Mouse (Mus musculus): ENCODE data around the gene Il3. TPM values are rescaled to one million over a fixed set of nuclear protein-coding genes. Genes with fewer than 3 reads are reported as not detected.
"Not testable (repeated sequence)": the region's sequence is repeated elsewhere in the genome, so short reads cannot be mapped to it uniquely, and the experiment has no call there.

Il3 gene
- polyA plus RNA-seq, 1 experiment from 2014 or later, result not detected

DNA sequence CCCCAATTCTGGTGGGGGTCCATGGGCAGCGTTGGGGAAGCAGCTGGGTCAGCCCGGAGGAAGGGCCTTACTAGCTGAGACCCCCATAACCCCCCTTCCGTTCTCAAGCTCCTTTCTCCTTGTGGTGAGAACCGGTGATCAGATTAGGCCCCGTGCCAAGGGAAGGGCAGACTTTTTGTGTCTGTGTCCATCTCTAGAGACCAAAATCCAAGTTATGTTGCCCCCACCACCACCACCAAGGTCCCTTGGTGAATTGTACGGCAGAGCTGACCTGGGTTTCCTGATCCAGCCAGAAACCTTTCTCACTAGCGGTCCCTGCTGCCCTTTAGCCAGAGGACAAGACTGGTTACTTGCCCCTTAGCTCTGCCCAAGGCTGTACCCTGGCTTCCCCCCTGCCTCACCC is 37.4 kb upstream of the Il3 start:
- no peaks in the 10 kb centered on the region for H3K36me3 ChIP-seq (ENCODE audit: control insufficient read depth, insufficient read depth, low read length)
- H3K4me2 ChIP-seq (ENCODE audit: low read depth, low read length), result peak overlapping the region; percentile 81
- peak overlapping the region; percentile 88 for H3K27ac ChIP-seq (ENCODE audit: low read depth, low read length)
- peak overlapping the region; percentile 50 for H3K4me3 ChIP-seq (ENCODE audit: low read depth, low read length)
- no peaks in the 10 kb centered on the region for H3K9me3 ChIP-seq (ENCODE audit: control insufficient read depth, low read length)
- no peaks in the 10 kb centered on the region for H3K27me3 ChIP-seq (ENCODE audit: control insufficient read depth, insufficient read depth, low read length)
- H3K9ac ChIP-seq (replicated peaks; ENCODE audit: low read depth, low read length), result peak overlapping the region; percentile 86
- ATAC-seq (ENCODE audit: low read depth), result no peak; the same call in 1 of the 2 replicates
- 1% methylated on average over 6 of the region's 7 CpGs for WGBS
- H3K4me1 ChIP-seq (ENCODE audit: control insufficient read depth, insufficient read depth, low read length), result peaks cover 29% of the 10 kb centered on the region

DNA sequence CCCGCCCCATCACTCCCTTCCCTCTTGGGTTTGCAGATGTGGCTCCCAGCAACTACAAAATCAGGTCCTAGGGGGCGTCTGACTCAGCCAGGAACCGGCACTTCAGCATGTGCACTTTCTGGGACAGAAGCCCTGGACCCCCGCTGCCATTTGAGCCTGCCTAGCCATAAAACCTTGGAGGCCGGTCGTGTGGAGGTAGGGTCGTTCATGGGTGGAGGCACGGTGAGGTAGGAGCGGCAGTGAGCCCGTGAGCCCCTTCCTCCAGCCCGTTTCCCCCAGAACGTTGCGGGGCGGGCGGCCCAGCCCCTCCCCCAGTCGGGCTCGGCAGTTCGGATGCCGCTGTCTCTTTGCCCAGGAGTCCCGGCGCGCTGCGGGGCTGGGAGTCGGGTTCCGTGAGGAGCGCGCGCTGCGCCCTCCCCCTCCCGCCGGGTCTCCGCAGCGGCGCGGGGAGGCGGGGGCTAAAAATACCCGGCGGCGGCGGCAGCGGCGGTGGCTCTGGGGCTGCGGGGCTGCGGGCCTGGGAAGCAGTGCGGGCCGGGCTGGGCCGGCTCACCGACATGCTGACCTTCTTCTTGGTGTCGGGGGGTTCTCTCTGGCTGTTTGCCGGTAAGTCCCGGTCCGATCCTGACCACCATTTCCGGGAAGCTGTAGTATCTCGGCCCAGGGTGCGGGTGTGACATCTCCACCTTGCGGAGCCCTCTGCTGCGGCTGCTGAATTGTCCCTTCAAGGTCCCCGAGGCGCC is 36.8 kb upstream of the Il3 start, which contains the start of gene Acsl6:
TSS of gene Acsl6 (plus strand) at position 71 of the 743 bp plus-strand sequence.
- peak; percentile 77 for ATAC-seq (ENCODE audit: low read depth)
- peak within 1 kb of the TSS; percentile 81 for H3K4me2 ChIP-seq (ENCODE audit: low read depth, low read length)
- no peaks in the 10 kb centered on the region for H3K36me3 ChIP-seq (ENCODE audit: control insufficient read depth, insufficient read depth, low read length)
- no peaks in the 10 kb centered on the region for H3K27me3 ChIP-seq (ENCODE audit: control insufficient read depth, insufficient read depth, low read length)
- H3K4me3 ChIP-seq (ENCODE audit: low read depth, low read length), result peak within 1 kb of the TSS; percentile 50
- H3K9me3 ChIP-seq (ENCODE audit: control insufficient read depth, low read length), result no peaks in the 10 kb centered on the region
- H3K9ac ChIP-seq (replicated peaks; ENCODE audit: low read depth, low read length), result peak within 1 kb of the TSS; percentile 86
- peaks cover 29% of the 10 kb centered on the region for H3K4me1 ChIP-seq (ENCODE audit: control insufficient read depth, insufficient read depth, low read length)
- WGBS, result under 1% methylated on average over 33 of the region's 59 CpGs
- peak within 1 kb of the TSS; percentile 88 for H3K27ac ChIP-seq (ENCODE audit: low read depth, low read length)

DNA sequence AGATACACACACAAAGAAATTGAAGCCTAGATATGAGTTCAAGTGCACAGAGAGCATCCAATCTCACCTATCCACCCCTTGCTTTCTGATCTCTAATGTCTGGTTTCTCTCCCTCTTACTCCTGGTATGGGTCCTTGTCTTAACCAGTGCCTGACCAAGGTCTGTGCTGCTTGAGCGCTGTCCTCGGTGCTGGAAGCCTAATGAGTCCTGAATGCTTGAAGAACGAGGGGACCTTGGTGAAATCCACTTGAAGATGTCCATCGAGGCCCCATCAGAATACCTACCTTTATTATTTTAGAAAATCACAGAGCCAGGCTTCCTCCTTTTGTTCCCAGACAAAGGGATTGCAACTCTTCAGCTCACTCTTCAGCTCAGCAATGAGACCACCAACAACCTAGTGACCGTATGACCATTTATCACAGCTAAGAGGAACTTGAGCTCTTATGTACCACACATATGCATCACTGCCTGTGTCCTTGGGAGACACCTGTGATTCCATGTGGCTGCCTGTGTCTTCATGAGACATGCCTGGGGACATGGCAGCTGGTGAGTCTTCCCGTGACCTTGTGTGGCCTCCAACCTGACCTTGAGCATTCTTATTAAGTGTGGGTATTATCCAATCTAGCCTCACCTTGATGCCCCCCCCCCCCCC is 36.1 kb upstream of the Il3 start:
- Histone ChIP-seq H3K9ac (replicated peaks; ENCODE audit: low read depth, low read length) (peak overlapping the region; percentile 86), H3K36me3 (ENCODE audit: control insufficient read depth, insufficient read depth, low read length) (no peaks in the 10 kb centered on the region), H3K27ac (ENCODE audit: low read depth, low read length) (peak overlapping the region; percentile 88), H3K27me3 (ENCODE audit: control insufficient read depth, insufficient read depth, low read length) (no peaks in the 10 kb centered on the region), H3K4me2 (ENCODE audit: low read depth, low read length) (peak overlapping the region; percentile 81), H3K4me3 (ENCODE audit: low read depth, low read length) (peak overlapping the region; percentile 50), H3K4me1 (ENCODE audit: control insufficient read depth, insufficient read depth, low read length) (peaks cover 29% of the 10 kb centered on the region), H3K9me3 (ENCODE audit: control insufficient read depth, low read length) (no peaks in the 10 kb centered on the region)
- WGBS, result 21% methylated on average over 6 of the region's 6 CpGs
- ATAC-seq (ENCODE audit: low read depth), result peak; percentile 26

DNA sequence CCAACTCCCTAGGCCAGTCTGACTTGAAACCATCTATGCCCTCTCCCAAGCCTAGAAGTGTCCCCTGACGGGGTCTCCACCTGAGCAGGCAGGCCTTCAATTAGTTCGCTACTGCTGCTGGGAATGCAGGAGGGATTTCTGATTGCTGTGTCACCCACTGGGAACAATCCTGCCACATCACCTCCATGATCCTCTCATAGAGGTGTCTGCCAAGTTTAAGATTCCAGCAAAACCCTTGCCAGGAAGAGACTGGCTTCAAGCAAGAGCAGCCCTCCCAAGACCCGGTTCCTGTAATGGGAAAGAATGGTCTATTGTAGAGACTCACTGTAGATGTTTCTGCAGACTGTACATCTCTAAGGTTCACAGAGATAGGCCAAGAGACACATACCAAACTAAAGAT is 35.5 kb upstream of the Il3 start:
- H3K27ac ChIP-seq (ENCODE audit: low read depth, low read length), result peak overlapping the region; percentile 88
- peak overlapping the region; percentile 81; the same call in 1 of the 2 replicates for H3K4me2 ChIP-seq (ENCODE audit: low read depth, low read length)
- H3K4me3 ChIP-seq (ENCODE audit: low read depth, low read length), result no peak overlapping the region; the same call in 1 of the 2 replicates
- no peak for ATAC-seq (ENCODE audit: low read depth)
- no peaks in the 10 kb centered on the region for H3K36me3 ChIP-seq (ENCODE audit: control insufficient read depth, insufficient read depth, low read length)
- peak overlapping the region; percentile 86; the same call in 1 of the 2 replicates for H3K9ac ChIP-seq (replicated peaks; ENCODE audit: low read depth, low read length)
- H3K27me3 ChIP-seq (ENCODE audit: control insufficient read depth, insufficient read depth, low read length), result no peaks in the 10 kb centered on the region
- H3K4me1 ChIP-seq (ENCODE audit: control insufficient read depth, insufficient read depth, low read length), result peaks cover 29% of the 10 kb centered on the region
- 90% methylated on average over 3 of the region's 3 CpGs for WGBS
- H3K9me3 ChIP-seq (ENCODE audit: control insufficient read depth, low read length), result no peaks in the 10 kb centered on the region

DNA sequence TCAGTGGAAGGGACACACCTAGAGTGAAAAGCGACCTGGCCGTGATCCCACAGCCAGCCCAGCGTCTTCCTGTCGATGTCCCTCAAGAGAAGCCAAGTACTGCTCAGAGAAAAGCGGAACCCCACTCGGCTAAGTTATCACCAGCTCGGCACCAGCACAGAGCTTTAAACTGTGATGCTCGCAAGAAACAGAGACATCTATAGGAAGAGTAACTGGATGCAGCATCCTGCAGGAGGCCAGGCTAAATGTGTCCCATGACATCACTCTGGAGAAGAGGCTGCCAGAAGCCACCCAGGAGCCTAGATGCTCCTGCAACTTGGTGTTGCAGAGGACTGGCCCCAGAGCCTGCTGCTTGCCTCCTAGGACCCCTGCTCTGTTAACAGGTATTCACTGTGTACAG is 34.9 kb upstream of the Il3 start:
- Histone ChIP-seq H3K9me3 (ENCODE audit: control insufficient read depth, low read length) (no peaks in the 10 kb centered on the region; the same call in 1 of the 2 replicates), H3K4me1 (ENCODE audit: control insufficient read depth, insufficient read depth, low read length) (peaks cover 25% of the 10 kb centered on the region), H3K27me3 (ENCODE audit: control insufficient read depth, insufficient read depth, low read length) (no peaks in the 10 kb centered on the region), H3K9ac (replicated peaks; ENCODE audit: low read depth, low read length) (no peak overlapping the region), H3K4me2 (ENCODE audit: low read depth, low read length) (no peak overlapping the region), H3K4me3 (ENCODE audit: low read depth, low read length) (no peak overlapping the region), H3K36me3 (ENCODE audit: control insufficient read depth, insufficient read depth, low read length) (no peaks in the 10 kb centered on the region), H3K27ac (ENCODE audit: low read depth, low read length) (no peak overlapping the region)
- WGBS, result 95% methylated on average over 8 of the region's 8 CpGs
- no peak for ATAC-seq (ENCODE audit: low read depth)

DNA sequence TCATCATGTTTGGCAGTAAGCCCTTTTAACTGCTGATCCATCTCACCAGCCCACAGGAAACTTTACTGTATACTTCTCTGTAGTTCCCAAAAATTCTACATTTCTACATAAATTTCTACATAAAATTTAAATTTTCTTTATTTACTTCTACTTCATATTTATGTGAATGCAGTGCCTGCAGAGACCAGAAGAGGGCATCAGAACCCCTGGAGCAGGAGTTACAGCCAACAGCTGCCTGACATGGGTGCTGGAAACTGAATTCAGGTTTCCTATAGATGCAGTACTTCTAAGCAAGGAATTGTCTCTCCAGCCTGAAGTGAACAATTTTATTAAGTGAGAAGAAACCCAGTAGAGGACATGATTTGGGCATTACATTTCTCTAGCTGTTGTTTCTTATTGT is 31.7 kb upstream of the Il3 start:
- no peaks in the 10 kb centered on the region; the same call in 1 of the 2 replicates for H3K9me3 ChIP-seq (ENCODE audit: control insufficient read depth, low read length)
- H3K9ac ChIP-seq (replicated peaks; ENCODE audit: low read depth, low read length), result no peak overlapping the region
- peaks cover 12% of the 10 kb centered on the region; the same call in 1 of the 2 replicates for H3K4me1 ChIP-seq (ENCODE audit: control insufficient read depth, insufficient read depth, low read length)
- no peak overlapping the region for H3K4me2 ChIP-seq (ENCODE audit: low read depth, low read length)
- no peaks in the 10 kb centered on the region for H3K36me3 ChIP-seq (ENCODE audit: control insufficient read depth, insufficient read depth, low read length)
- H3K4me3 ChIP-seq (ENCODE audit: low read depth, low read length), result no peak overlapping the region
- ATAC-seq (ENCODE audit: low read depth), result no peak
- H3K27me3 ChIP-seq (ENCODE audit: control insufficient read depth, insufficient read depth, low read length), result no peaks in the 10 kb centered on the region
- H3K27ac ChIP-seq (ENCODE audit: low read depth, low read length), result no peak overlapping the region

DNA sequence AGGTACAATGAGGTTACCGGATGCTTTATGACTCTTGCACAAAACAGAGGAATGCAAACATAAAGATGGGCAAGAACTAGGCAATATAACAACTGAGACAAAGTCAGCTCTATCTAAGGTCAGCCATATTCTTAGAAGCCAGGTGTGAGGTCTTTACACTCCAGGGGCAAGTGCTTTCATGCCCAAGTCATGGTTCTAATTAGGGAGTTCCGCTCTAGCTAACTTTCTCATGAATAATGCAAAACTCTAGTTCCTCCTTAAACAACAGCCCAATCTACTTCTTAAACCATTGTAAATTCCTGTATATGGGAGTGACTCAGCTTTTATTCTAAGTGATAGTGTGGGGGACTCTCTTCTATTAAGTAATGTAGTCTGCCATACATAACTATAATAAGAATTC is 30.4 kb upstream of the Il3 start:
- H3K27me3 ChIP-seq (ENCODE audit: control insufficient read depth, insufficient read depth, low read length); H3K4me1 ChIP-seq (ENCODE audit: control insufficient read depth, insufficient read depth, low read length); H3K27ac ChIP-seq (ENCODE audit: low read depth, low read length); H3K4me3 ChIP-seq (ENCODE audit: low read depth, low read length); H3K9me3 ChIP-seq (ENCODE audit: control insufficient read depth, low read length); ATAC-seq (ENCODE audit: low read depth); H3K36me3 ChIP-seq (ENCODE audit: control insufficient read depth, insufficient read depth, low read length); H3K9ac ChIP-seq (replicated peaks; ENCODE audit: low read depth, low read length); H3K4me2 ChIP-seq (ENCODE audit: low read depth, low read length): not testable (repeated sequence)
- 81% methylated on average over 2 of the region's 2 CpGs for WGBS

DNA sequence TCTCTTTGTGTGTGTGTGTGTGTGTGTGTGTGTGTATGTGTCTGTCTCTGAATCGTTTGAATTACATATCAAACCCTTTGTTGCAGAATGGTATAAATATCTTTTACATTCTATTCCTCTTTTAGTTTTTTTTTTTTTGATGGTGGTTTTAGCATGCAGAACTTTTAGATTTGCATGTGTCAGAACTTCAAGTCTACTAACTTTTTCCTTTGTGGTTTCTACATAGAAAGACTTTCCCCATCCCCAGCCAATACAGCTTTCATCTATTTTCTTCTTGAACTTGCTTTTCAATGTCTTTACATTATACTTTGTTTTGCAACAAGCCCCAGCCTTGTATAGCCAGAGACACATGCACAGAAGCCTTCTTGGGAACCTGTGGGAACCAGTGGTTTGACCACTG is 29.7 kb upstream of the Il3 start:
- Histone ChIP-seq H3K9ac (replicated peaks; ENCODE audit: low read depth, low read length) (no peak overlapping the region), H3K27me3 (ENCODE audit: control insufficient read depth, insufficient read depth, low read length) (no peaks in the 10 kb centered on the region), H3K4me1 (ENCODE audit: control insufficient read depth, insufficient read depth, low read length) (no peaks in the 10 kb centered on the region), H3K36me3 (ENCODE audit: control insufficient read depth, insufficient read depth, low read length) (no peaks in the 10 kb centered on the region), H3K27ac (ENCODE audit: low read depth, low read length) (no peak overlapping the region), H3K9me3 (ENCODE audit: control insufficient read depth, low read length) (no peaks in the 10 kb centered on the region; the same call in 1 of the 2 replicates), H3K4me2 (ENCODE audit: low read depth, low read length) (no peak overlapping the region), H3K4me3 (ENCODE audit: low read depth, low read length) (no peak overlapping the region)
- 93% methylated on average over 1 of the region's 1 CpGs for WGBS
- no peak for ATAC-seq (ENCODE audit: low read depth)

DNA sequence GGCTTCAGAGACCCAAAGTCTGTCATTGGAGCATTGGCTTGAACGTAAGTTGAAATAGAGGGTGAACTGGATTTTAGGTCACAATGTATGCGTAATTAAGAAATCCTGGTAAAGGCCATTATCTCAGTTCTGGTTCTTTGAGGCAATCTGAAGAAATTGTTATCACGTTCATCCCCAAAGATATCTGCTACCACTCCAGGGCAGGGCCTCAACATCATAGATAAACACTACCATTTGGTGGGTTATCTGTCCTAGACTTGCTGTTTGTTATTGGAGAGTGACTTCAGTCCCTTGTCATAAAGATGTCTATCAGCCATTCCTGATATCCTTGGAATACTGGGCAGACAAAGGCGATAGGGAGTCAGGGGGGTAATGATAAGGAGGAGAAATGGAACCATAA is 28.9 kb upstream of the Il3 start:
- ATAC-seq (ENCODE audit: low read depth), result no peak
- 88% methylated on average over 4 of the region's 4 CpGs for WGBS

More for the DNA sequence above, 28.9 kb upstream of the Il3 start:
- Histone ChIP-seq H3K36me3 (ENCODE audit: control insufficient read depth, insufficient read depth, low read length) (no peaks in the 10 kb centered on the region), H3K27me3 (ENCODE audit: control insufficient read depth, insufficient read depth, low read length) (no peaks in the 10 kb centered on the region), H3K4me1 (ENCODE audit: control insufficient read depth, insufficient read depth, low read length) (no peaks in the 10 kb centered on the region), H3K4me3 (ENCODE audit: low read depth, low read length) (no peak overlapping the region), H3K9me3 (ENCODE audit: control insufficient read depth, low read length) (no peaks in the 10 kb centered on the region; the same call in 1 of the 2 replicates), H3K4me2 (ENCODE audit: low read depth, low read length) (no peak overlapping the region), H3K9ac (replicated peaks; ENCODE audit: low read depth, low read length) (no peak overlapping the region), H3K27ac (ENCODE audit: low read depth, low read length) (no peak overlapping the region)
